Mouse (Mus musculus) mouse trophoblast stem cell (cell line): ENCODE data around the gene Ptchd4.

ENCODE experiments used
- in situ Hi-C, 2 experiments: fragments of 300-500 bp; cut with MseI, MboI; formaldehyde crosslinking; loops; 2 replicates in 1 of 2; 3 replicates in 1 of 2; pipeline ENCODE4 v1.15.1; 2025

The Ptchd4 gene

DNA sequence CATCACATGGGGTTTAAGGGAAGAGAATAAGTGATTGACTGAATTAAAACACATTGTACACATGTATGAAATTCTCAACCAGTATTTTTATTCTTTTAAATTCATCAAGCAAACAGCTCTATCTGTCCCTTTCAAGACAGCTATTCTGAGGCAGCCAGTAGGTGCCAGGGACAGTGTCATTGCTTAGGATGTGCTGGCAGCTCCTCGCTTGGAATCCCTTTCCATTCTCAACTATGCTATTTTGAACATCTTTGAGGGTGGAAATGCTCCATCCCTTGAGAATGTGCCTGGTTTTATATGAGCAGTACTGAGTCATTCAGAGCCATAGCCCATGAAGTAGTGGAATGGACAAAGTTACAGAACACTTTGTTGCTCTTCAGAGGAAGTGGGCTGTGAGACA lies 112.2 kb downstream of the Ptchd4 start:
- in situ Hi-C loops = no loop called here

DNA sequence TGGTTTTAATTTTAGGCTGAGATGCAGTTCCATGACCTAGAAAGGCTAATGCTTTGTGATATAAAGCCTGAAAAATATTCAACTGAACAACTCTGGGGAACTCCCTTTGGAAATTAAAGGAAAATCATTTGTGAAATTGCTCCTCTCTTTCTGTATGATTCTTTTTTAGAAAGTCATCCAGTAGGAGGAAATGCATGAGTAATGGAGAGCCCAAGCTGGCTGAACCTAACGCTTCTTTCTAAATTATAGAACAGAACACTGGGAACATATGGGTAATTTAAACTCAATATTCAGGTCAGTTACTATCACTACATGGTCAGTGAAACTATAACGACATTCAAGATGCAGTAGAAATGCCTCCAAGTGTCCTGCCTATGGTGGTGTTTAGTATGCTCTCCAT lies 114.6 kb downstream of the Ptchd4 start:
- in situ Hi-C loops = no loop called here

DNA sequence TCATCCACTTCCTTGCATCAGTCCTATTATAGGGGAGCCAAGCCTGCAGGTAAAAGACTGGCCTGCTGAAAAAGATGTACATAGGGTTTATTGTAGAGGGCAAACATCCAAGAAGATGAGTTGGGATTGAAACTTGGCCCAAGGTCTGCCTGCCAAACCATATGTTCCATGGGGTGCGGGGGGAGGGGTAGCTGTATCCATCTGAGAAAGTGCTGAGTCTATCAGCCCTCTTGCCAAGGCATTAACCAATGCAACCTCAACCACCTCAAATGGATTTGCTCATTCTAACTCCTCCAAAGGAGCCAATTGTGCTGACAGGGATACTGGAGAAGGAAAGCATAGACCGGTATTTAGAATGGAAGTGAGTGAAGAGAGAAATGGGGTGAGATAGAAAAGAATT lies 136.5 kb downstream of the Ptchd4 start:
- in situ Hi-C loops = no loop called here

DNA sequence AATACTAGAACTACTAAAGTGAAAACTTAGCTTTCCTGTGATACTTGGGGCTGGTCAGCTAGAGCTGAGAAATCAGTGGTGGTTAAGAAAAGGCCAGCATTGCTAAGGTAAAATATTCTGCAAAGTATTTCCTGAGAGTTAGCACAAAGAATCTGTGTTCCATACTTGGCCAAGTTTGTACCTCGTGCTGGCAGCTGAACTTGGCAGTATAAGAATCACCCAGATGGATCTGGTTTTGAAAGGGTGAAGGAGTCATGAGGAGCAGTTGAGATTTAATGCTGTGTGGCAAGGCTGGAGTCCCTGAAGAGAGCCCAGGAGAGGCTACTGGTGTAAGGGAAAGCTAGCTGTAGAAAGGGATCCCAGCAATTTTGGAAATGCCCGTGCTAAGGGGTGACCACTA lies 140.7 kb downstream of the Ptchd4 start:
- in situ Hi-C loops = no loop called here

DNA sequence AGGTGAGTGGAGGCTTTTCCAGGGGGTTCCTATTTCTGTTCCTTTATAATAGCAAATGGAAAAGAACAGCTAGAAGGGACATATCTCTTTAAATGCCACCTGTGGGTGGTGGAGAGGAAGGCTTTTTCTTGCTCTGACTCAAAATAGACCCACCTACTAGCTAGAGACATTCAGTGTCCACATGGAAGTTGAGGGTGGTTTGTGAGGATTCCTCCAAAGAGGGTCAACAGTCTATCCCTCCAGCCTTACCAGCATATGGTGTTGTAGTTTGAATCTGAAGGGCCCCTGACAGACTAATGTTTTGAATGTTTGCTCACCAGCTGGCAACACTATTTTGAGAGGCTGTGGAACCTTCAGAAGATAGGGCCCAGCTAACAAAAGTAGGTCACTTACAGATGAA lies 147.0 kb downstream of the Ptchd4 start:
- in situ Hi-C loops = no loop called here

DNA sequence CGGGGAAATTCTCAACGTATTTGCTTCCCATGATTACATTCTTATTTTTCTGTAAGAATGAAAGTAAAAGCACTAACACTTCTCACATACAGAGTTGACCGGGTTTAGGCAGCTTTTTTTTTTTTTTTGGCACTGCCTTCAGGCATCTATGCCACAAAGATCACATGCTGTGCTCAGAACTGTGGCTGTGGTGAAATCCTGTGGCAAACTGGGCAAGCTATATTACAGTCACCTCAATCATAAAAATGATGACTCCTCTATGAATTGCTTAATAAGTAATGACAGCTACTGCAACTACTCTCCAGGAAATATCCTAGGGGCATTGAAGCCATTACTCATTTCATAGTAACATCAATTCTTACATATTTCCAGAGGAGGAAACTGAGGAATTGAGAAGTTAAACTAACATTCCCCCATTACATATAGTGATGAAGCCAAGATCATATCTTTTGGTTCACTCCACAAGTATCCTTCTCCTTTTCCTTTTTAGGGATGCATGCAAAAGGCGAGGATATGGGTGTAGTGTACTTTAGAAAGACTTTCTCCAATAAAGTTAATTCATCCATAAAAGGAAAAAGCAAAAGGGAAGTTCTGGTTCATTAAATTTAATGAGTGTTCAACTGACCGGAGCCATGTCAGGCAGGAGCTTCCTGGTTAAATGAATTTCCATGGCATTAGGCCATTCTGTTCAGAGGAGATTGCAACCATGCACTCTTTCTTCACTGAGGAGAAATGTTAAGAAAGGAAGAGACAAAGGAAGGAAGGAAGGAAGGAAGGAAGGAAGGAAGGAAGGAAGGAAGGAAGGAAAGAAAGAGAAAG lies 164.6 kb downstream of the Ptchd4 start:
- in situ Hi-C loops = no loop called here

DNA sequence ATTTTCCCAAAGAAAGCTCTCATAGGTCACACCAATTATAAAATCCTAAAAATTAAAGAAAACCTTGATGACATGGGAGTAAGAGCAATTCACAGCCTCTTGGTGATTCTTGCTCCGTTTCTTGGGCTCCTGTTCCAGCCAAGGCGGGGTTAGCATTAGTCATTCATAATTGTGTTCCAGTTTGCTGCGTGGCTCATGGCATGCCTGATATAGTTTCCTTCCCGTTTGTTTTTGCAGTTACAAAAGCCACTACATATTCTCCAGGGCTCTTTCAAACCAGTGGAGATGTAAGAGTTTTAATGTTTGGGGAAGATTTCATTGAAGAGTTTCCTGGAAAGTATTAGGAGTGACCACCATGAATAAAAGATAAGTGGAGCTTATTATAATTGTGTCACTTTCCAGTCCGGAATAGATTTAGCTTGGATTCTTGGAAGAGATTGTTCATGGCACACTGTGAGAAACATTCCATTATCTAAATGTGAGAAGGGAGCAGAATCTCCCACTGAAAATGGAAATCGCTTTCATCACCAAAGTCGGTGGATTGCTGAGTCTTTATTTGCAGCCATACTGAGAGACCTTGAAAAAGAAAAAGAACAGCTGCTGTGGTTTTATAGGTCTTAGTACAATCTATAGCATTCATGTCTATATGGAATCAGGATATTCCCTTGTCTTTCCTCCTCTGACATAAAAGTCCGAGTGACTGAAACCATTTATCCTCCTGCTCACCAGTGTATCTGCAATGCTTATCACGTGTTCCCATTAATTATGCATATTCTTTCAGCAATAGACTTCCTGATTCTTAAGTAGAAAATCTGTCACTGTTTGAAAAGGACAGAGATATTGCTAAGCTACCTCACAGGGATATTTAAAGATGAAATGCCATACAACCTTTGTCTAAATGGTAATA lies 193.9 kb downstream of the Ptchd4 start:
- in situ Hi-C loops = no loop called here

DNA sequence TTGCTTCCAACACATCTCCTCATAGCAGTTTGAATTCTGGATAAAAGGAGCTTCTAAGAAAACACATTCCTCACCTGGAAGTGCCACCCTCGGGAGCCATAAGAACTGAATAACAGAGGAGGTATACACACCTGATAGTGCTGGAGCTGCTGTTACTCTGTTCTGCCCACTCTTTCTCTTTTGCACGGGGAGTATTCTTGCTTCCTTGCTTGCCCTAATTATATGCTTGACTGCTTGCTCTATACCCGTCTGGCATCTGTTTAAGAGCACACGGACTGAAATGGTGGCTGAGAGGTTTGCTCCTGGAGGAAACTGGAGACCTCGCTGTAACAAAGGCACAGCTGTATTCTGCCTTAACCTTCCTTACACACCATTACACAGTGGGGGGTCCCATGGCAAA lies 214.4 kb downstream of the Ptchd4 start:
- in situ Hi-C loops = no loop called here

DNA sequence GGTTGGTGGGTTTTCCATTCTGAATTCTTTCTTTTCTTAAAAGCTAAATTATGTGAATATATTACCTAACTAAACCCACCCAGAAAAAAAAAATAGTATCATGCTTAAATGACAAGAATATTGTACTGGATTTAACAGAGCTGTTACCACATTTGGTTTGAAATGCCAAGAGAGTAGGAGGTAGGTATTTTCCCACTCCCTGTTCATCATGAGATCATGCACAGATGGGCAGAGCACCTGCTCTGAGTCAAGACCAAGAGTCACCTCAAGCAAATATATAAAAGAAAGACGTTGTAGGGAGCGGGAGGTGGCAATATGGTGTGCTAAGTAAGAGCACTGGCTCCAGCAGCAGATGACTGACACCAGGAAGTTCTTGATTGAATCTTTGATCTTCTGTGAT lies 233.8 kb downstream of the Ptchd4 start:
- in situ Hi-C loops = no loop called here
